Mouse (Mus musculus): Measurements from ENCODE around the gene Crybg1.
"Not testable (repeated sequence)": the region's sequence is repeated elsewhere in the genome, so short reads cannot be mapped to it uniquely, and the experiment has no call there.

The Crybg1 gene

GRCm38 (mm10) chr10:43973244-43973643 lies 175.4 kb downstream of the Crybg1 start:
- in situ Hi-C loops (cut with MboI) = no loop called here

GRCm38 (mm10) chr10:43964943-43965342 lies 183.7 kb downstream of the Crybg1 start:
- in situ Hi-C loops (cut with MboI) = no loop called here

GRCm38 (mm10) chr10:43953942-43954341 lies 194.7 kb downstream of the Crybg1 start:
- in situ Hi-C loops (cut with MboI) = no loop called here

- in situ Hi-C loops (cut with MboI) = loop anchor here (5.0 kb wide), 1 partner anchor 122 kb away; no protein-coding TSS in a partner anchor
Measured at GRCm38 (mm10) chr10:43945435-43945834, 203.2 kb downstream of the Crybg1 start.

- in situ Hi-C loops (cut with MboI) = no loop called here
Measured at GRCm38 (mm10) chr10:43943736-43944135, 204.9 kb downstream of the Crybg1 start.

- in situ Hi-C loops (cut with MboI) = no loop called here
Measured at GRCm38 (mm10) chr10:43939136-43939662, 209.5 kb downstream of the Crybg1 start.

- in situ Hi-C loops (cut with MboI) = no loop called here
Measured at GRCm38 (mm10) chr10:43928596-43928995, 220.1 kb downstream of the Crybg1 start.

- in situ Hi-C loops (cut with MboI) = no loop called here
Measured at GRCm38 (mm10) chr10:43927736-43928135, 220.9 kb downstream of the Crybg1 start.

GRCm38 (mm10) chr10:43925776-43926175 lies 222.9 kb downstream of the Crybg1 start:
- in situ Hi-C loops (cut with MboI) = not testable (repeated sequence)

GRCm38 (mm10) chr10:43923096-43923495 lies 225.6 kb downstream of the Crybg1 start:
- in situ Hi-C loops (cut with MboI) = loop anchor here (25.0 kb wide), 1 partner anchor 186 kb away; no protein-coding TSS in a partner anchor

GRCm38 (mm10) chr10:43918696-43919608 lies 229.7 kb downstream of the Crybg1 start:
- in situ Hi-C loops (cut with MboI) = loop anchor here (5.0 to 25.0 kb wide), 2 partner anchors 182 to 347 kb away; no protein-coding TSS in a partner anchor

- in situ Hi-C loops (cut with MboI) = loop anchor here (5.0 to 25.0 kb wide), 2 partner anchors 179 to 344 kb away; no protein-coding TSS in a partner anchor
Measured at GRCm38 (mm10) chr10:43916737-43917136, 231.9 kb downstream of the Crybg1 start.

GRCm38 (mm10) chr10:43916181-43916580 lies 232.5 kb downstream of the Crybg1 start:
- in situ Hi-C loops (cut with MboI) = loop anchor here (5.0 to 25.0 kb wide), 2 partner anchors 179 to 344 kb away; no protein-coding TSS in a partner anchor

GRCm38 (mm10) chr10:43912236-43912635 lies 236.4 kb downstream of the Crybg1 start:
- in situ Hi-C loops (cut with MboI) = loop anchor here (25.0 kb wide), 1 partner anchor 175 kb away; no protein-coding TSS in a partner anchor

- in situ Hi-C loops (cut with MboI) = loop anchor here (25.0 kb wide), 1 partner anchor 174 kb away; no protein-coding TSS in a partner anchor
Measured at GRCm38 (mm10) chr10:43910873-43911142, 237.8 kb downstream of the Crybg1 start.

- in situ Hi-C loops (cut with MboI) = loop anchor here (25.0 kb wide), 1 partner anchor 173 kb away; no protein-coding TSS in a partner anchor
Measured at GRCm38 (mm10) chr10:43910032-43910872, 238.4 kb downstream of the Crybg1 start.

GRCm38 (mm10) chr10:43904569-43904968 lies 244.1 kb downstream of the Crybg1 start:
- in situ Hi-C loops (cut with MboI) = loop anchor here (25.0 kb wide), 1 partner anchor 167 kb away; no protein-coding TSS in a partner anchor

GRCm38 (mm10) chr10:43901578-43902194 lies 247.0 kb downstream of the Crybg1 start, which contains the start of the genes Qrsl1 and Rtn4ip1:
Gene Qrsl1 (minus strand): TSS chr10:43901745.
Gene Rtn4ip1 (plus strand): TSS chr10:43901807.
- in situ Hi-C loops (cut with MboI) = loop anchor here (25.0 kb wide), 1 partner anchor 164 kb away; no protein-coding TSS in a partner anchor

- in situ Hi-C loops (cut with MboI) = loop anchor here (25.0 kb wide), 1 partner anchor 164 kb away; no protein-coding TSS in a partner anchor
Measured at GRCm38 (mm10) chr10:43900883-43901570, 247.6 kb downstream of the Crybg1 start.

Measured in mature B cell (primary cell).